Mouse (Mus musculus): Measurements from ENCODE around the gene Hectd4. TPM values are rescaled to one million over a fixed set of nuclear protein-coding genes. Genes with fewer than 3 reads are reported as not detected.

Gene Hectd4
- polyA plus RNA-seq, 1 experiment from 2014 or later: 5.1 TPM

GRCm38 (mm10) chr5:121276808-121277207, 56.8 kb downstream of the Hectd4 start:
- DNase-seq (ENCODE audit: extremely low spot score, low spot score): no peak
- Histone ChIP-seq H3K27ac (no peak overlapping the region), H3K4me3 (no peak overlapping the region), H3K27me3 (ENCODE audit: poor library complexity, severe bottlenecking) (no peaks in the 10 kb centered on the region), H3K4me1 (no peaks in the 10 kb centered on the region), H3K9me3 (no peaks in the 10 kb centered on the region), H3K36me3 (replicated peaks) (peaks cover 67% of the 10 kb centered on the region)
- 91% methylated on average over 1 of the region's 1 CpGs for WGBS

- H3K27ac ChIP-seq: no peak overlapping the region
- DNase-seq (ENCODE audit: extremely low spot score, low spot score): no peak
- no peaks in the 10 kb centered on the region for H3K4me1 ChIP-seq
- no peaks in the 10 kb centered on the region; the same call in 1 of the 2 replicates for H3K9me3 ChIP-seq
- 89% methylated on average over 4 of the region's 4 CpGs for WGBS
- H3K27me3 ChIP-seq (ENCODE audit: poor library complexity, severe bottlenecking): no peaks in the 10 kb centered on the region
- H3K36me3 ChIP-seq (replicated peaks): peaks cover 64% of the 10 kb centered on the region
- no peak overlapping the region for H3K4me3 ChIP-seq
These were observed 60.4 kb downstream of the Hectd4 start for GRCm38 (mm10) chr5:121280456-121280855.

DNA sequence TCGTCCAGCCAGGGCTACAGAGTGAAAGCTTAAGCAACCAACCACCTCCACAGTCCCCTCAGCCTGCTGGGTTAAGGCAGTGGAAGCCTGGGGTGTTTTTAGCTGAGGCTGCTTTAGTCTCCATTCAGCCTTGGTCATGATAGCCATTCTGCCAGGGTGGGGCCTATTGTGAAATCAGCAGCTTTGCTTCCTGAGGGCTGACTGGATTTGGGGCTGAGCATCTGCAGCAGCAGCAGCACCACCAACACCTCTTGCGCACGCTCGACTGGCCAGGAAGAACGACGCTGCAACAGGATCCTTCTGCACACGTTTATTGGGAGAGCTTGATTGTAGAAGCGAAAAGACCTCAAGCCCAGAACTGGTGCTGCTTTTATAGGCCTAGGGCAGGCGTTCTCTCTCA, 63.0 kb downstream of the Hectd4 start:
- H3K4me3 ChIP-seq: no peak overlapping the region
- H3K27me3 ChIP-seq (ENCODE audit: poor library complexity, severe bottlenecking): no peaks in the 10 kb centered on the region
- H3K36me3 ChIP-seq (replicated peaks): peaks cover 83% of the 10 kb centered on the region
- WGBS: 87% methylated on average over 9 of the region's 9 CpGs
- H3K4me1 ChIP-seq: no peaks in the 10 kb centered on the region
- H3K27ac ChIP-seq: no peak overlapping the region
- DNase-seq (ENCODE audit: extremely low spot score, low spot score): no peak
- no peaks in the 10 kb centered on the region; the same call in 1 of the 2 replicates for H3K9me3 ChIP-seq

DNA sequence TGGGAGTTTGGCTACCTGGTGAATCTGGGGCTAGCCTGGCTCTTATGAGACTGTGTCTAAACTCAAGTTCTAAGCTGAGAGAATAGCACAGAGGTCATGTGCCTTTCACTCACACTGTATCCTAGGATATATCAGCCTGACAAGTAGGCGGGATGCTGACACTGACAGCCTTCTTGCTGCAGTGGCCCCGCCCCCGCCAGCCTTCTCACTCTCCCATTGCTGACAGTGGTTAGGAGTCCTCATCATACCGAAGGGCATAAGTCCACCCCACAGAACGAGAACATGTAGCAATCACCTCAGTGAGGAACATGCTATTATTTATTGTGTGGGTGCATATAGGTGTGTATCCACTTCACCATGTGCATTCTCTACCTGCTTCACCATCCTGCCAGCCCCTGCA, 64.8 kb downstream of the Hectd4 start:
- H3K27ac ChIP-seq: no peak overlapping the region
- no peaks in the 10 kb centered on the region; the same call in 1 of the 2 replicates for H3K9me3 ChIP-seq
- DNase-seq (ENCODE audit: extremely low spot score, low spot score): no peak
- no peaks in the 10 kb centered on the region for H3K4me1 ChIP-seq
- no peak overlapping the region for H3K4me3 ChIP-seq
- 90% methylated on average over 5 of the region's 5 CpGs for WGBS
- H3K27me3 ChIP-seq (ENCODE audit: poor library complexity, severe bottlenecking): no peaks in the 10 kb centered on the region
- peaks cover 83% of the 10 kb centered on the region for H3K36me3 ChIP-seq (replicated peaks)

GRCm38 (mm10) chr5:121287213-121287612, 67.2 kb downstream of the Hectd4 start:
- H3K4me3 ChIP-seq: no peak overlapping the region
- H3K27me3 ChIP-seq (ENCODE audit: poor library complexity, severe bottlenecking): no peaks in the 10 kb centered on the region
- H3K4me1 ChIP-seq: no peaks in the 10 kb centered on the region
- H3K9me3 ChIP-seq: no peaks in the 10 kb centered on the region; the same call in 1 of the 2 replicates
- WGBS: 93% methylated on average over 2 of the region's 2 CpGs
- H3K27ac ChIP-seq: no peak overlapping the region
- DNase-seq (ENCODE audit: extremely low spot score, low spot score): no peak
- H3K36me3 ChIP-seq (replicated peaks): peaks cover 81% of the 10 kb centered on the region

DNA sequence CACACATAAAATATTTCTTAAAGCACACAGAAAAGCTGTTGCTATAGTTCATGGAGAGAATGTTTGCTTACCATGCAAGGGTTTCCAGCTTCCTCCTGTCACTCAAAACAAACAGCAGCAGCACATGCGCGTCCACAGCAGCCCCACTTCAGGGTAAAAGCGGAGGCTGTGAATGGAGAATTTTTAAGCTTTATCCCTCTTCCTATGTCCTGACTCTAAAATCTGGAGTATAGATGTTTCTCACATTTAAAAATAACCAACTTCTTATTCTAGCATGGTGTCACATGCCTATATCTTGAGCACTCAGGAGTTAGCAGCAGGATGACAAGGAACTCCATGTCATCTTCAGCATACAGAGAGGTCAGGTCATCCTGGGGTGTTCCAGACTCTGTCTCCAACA, 70.3 kb downstream of the Hectd4 start:
- no peak overlapping the region for H3K4me3 ChIP-seq
- H3K27me3 ChIP-seq (ENCODE audit: poor library complexity, severe bottlenecking): no peaks in the 10 kb centered on the region
- peaks cover 85% of the 10 kb centered on the region for H3K36me3 ChIP-seq (replicated peaks)
- no peak for DNase-seq (ENCODE audit: extremely low spot score, low spot score)
- no peaks in the 10 kb centered on the region for H3K9me3 ChIP-seq
- H3K27ac ChIP-seq: no peak overlapping the region
- WGBS: 90% methylated on average over 3 of the region's 3 CpGs
- no peaks in the 10 kb centered on the region for H3K4me1 ChIP-seq

DNA sequence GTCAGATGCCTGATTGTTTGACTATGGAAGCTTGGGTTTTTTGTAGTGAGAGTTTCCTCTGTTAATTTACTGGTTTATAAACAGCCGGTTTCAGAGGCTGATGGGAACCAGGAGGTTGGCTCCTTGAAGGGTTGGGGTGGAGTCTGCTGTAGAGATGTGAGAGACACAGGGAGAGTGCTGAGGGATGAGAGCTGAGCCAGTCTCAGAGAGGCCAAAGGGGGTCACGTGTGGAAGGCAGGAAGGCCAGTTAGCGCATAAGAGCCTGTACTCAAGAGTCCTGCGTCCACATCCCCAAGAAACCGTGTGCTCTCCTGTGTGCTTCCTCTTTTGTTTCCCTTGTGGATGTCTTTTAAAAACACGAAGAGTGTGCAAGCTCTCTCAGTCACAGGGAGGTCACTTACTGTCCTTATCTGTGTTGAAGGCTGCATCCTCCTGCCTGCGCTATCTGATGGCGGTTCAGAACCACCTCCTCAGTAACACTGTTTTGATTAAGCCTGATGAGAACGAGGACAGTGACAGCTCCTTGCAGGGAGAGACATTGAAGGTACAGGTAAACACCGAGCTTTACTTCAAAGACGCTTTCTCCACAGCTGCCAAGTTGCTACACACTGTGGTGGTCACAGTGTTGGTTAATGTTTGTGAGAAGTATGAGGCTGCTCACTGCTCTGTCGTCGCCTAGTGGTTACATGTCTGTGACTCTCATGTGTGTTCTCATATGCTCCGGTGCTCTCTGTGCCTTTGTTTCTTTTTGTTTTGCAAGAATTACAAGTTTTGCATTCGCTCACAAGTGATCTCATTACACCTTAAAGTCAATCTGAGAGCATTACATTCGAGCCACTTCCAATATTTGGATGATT, 72.5 kb downstream of the Hectd4 start:
- H3K9me3 ChIP-seq: no peaks in the 10 kb centered on the region
- H3K27ac ChIP-seq: no peak overlapping the region
- no peaks in the 10 kb centered on the region for H3K4me1 ChIP-seq
- no peak overlapping the region for H3K4me3 ChIP-seq
- DNase-seq (ENCODE audit: extremely low spot score, low spot score): no peak
- H3K27me3 ChIP-seq (ENCODE audit: poor library complexity, severe bottlenecking): no peaks in the 10 kb centered on the region
- H3K36me3 ChIP-seq (replicated peaks): peaks cover 86% of the 10 kb centered on the region
- 88% methylated on average over 16 of the region's 16 CpGs for whole genome bisulfite sequencing

- peaks cover 92% of the 10 kb centered on the region for H3K36me3 ChIP-seq (replicated peaks)
- no peak for DNase-seq (ENCODE audit: extremely low spot score, low spot score)
- no peak overlapping the region for H3K27ac ChIP-seq
- WGBS: 94% methylated on average over 7 of the region's 7 CpGs
- H3K4me3 ChIP-seq: no peak overlapping the region
- H3K9me3 ChIP-seq: no peaks in the 10 kb centered on the region
- H3K27me3 ChIP-seq (ENCODE audit: poor library complexity, severe bottlenecking): no peaks in the 10 kb centered on the region
- H3K4me1 ChIP-seq: no peaks in the 10 kb centered on the region
These were observed 85.0 kb downstream of the Hectd4 start for GRCm38 (mm10) chr5:121305009-121305408.

DNA sequence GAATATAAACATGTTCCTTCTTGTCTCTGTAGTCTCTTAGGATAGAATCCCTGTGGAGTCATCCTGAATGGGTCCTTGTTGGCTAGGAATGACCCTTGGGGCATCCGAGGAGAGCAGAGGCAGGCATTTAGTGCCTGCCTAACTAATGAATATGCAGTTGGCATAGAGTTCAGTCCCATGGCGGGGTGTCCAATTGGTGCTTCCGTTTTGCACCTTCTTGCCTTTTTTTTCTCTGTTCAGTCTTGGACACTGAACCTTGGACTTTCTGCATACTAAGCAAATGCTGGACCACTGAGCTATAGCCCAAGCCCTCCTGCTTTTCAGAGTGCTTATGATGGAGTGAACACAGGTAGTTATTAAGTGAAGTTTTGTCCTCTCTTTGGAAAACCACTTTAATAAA, 87.6 kb downstream of the Hectd4 start:
- Histone ChIP-seq H3K27ac (no peak overlapping the region), H3K27me3 (ENCODE audit: poor library complexity, severe bottlenecking) (no peaks in the 10 kb centered on the region), H3K36me3 (replicated peaks) (peaks cover 96% of the 10 kb centered on the region), H3K4me1 (no peaks in the 10 kb centered on the region), H3K4me3 (no peak overlapping the region), H3K9me3 (no peaks in the 10 kb centered on the region)
- no peak for DNase-seq (ENCODE audit: extremely low spot score, low spot score)
- WGBS: 59% methylated on average over 3 of the region's 3 CpGs

DNA sequence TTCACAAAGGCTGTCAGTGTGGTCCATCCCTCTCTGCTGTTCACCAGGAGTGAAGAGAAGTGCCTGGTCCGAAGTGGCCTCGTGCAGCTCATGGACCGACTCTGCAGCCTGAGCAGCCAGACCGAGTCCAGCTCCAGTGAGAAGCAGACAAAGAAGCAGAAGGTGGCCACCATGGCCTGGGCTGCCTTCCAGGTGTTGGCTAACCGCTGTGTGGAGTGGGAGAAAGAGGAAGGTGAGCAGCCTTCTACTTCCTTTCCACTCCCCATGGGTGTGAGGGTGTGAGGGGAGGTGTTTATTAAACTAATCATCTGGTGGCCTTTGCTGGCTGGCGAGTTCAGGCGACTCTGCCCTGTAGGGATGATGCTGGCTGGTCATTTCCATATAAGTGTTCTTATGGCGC, 91.6 kb downstream of the Hectd4 start:
- H3K27ac ChIP-seq: no peak overlapping the region
- H3K4me1 ChIP-seq: no peaks in the 10 kb centered on the region
- no peak for DNase-seq (ENCODE audit: extremely low spot score, low spot score)
- no peak overlapping the region for H3K4me3 ChIP-seq
- H3K27me3 ChIP-seq (ENCODE audit: poor library complexity, severe bottlenecking): no peaks in the 10 kb centered on the region
- peaks cover 98% of the 10 kb centered on the region for H3K36me3 ChIP-seq (replicated peaks)
- WGBS: 95% methylated on average over 8 of the region's 8 CpGs
- no peaks in the 10 kb centered on the region for H3K9me3 ChIP-seq

GRCm38 (mm10) chr5:121313764-121314474, 93.9 kb downstream of the Hectd4 start:
- Histone ChIP-seq H3K36me3 (replicated peaks) (peaks cover 98% of the 10 kb centered on the region), H3K4me3 (no peak overlapping the region), H3K27me3 (ENCODE audit: poor library complexity, severe bottlenecking) (no peaks in the 10 kb centered on the region), H3K27ac (no peak overlapping the region), H3K4me1 (no peaks in the 10 kb centered on the region), H3K9me3 (no peaks in the 10 kb centered on the region)
- 87% methylated on average over 10 of the region's 10 CpGs for WGBS
- DNase-seq (ENCODE audit: extremely low spot score, low spot score): no peak

- WGBS: 90% methylated on average over 14 of the region's 14 CpGs
- Histone ChIP-seq H3K27me3 (ENCODE audit: poor library complexity, severe bottlenecking) (no peaks in the 10 kb centered on the region), H3K9me3 (no peaks in the 10 kb centered on the region), H3K27ac (no peak overlapping the region), H3K36me3 (replicated peaks) (peaks cover 90% of the 10 kb centered on the region), H3K4me3 (no peak overlapping the region), H3K4me1 (no peaks in the 10 kb centered on the region)
- no peak for DNase-seq (ENCODE audit: extremely low spot score, low spot score)
These were observed 106.2 kb downstream of the Hectd4 start for GRCm38 (mm10) chr5:121326079-121326805.

All from forebrain, embryonic 10.5 days (tissue).